Mouse (Mus musculus) skeletal muscle tissue, adult 2 months (tissue): ENCODE data around the gene Gm28870.
"Not testable (repeated sequence)": the region's sequence is repeated elsewhere in the genome, so short reads cannot be mapped to it uniquely, and the experiment has no call there.

Experiments
- DNase-seq: peaks from one replicate; pipeline ENCODE4 v3.0.0-alpha.2; 2012; ENCODE audit warnings: low read depth, low spot score

The Gm28870 gene

GRCm38 (mm10) chrY:50096976-50097375, at the start of gene Gm28870:
Gene Gm28870, plus strand, starts transcription at chrY:50097276.
- DNase-seq = not testable (repeated sequence)
